Mouse (Mus musculus) C2C12 (cell line): ENCODE results near the gene Gch1. TPM values are rescaled to one million over a fixed set of nuclear protein-coding genes. Genes with fewer than 3 reads are reported as not detected.
"Not testable (repeated sequence)": the region's sequence is repeated elsewhere in the genome, so short reads cannot be mapped to it uniquely, and the experiment has no call there.

Source experiments
- H3K27me3 ChIP-seq: one replicate; pipeline ENCODE4 v1.6.1; 2011; ENCODE audit not compliant: control insufficient read depth, insufficient read depth, insufficient read length
- H3K36me3 ChIP-seq: one replicate; pipeline ENCODE4 v1.6.1; 2011; ENCODE audit not compliant: control insufficient read depth, insufficient read depth
- H3K4me3 ChIP-seq: one replicate; pipeline ENCODE4 v1.5.1; 2011; ENCODE audit warnings: mild to moderate bottlenecking, control low read depth; ENCODE audit not compliant: poor library complexity, insufficient read depth, severe bottlenecking
- H3K79me2 ChIP-seq: one replicate; pipeline ENCODE4 v1.6.1; 2011; ENCODE audit not compliant: control insufficient read depth, insufficient read depth
- H3K79me3 ChIP-seq: one replicate; pipeline ENCODE4 v1.6.1; 2011; ENCODE audit warnings: low read depth, control low read depth
- H3ac ChIP-seq: one replicate; pipeline ENCODE3; 2011; ENCODE audit warnings: low read depth; ENCODE audit not compliant: control insufficient read depth, insufficient read length
- CEBPB ChIP-seq: IDR thresholded peaks from one replicate; pipeline ENCODE4 v1.6.1; 2011; ENCODE audit warnings: low read depth, mild to moderate bottlenecking, control low read depth, moderate library complexity
- CTCF ChIP-seq: IDR thresholded peaks from one replicate; pipeline ENCODE4 v1.5.1; 2011; ENCODE audit not compliant: control insufficient read depth, insufficient read depth, insufficient read length
- FOSL1 ChIP-seq: IDR thresholded peaks from one replicate; pipeline ENCODE4 v1.8.0; 2011; ENCODE audit warnings: mild to moderate bottlenecking, low read length; ENCODE audit not compliant: poor library complexity, insufficient read depth, severe bottlenecking
- MAX ChIP-seq: IDR thresholded peaks from one replicate; pipeline ENCODE4 v1.6.1; 2011; ENCODE audit warnings: mild to moderate bottlenecking, control low read depth
- MYOD1 ChIP-seq: IDR thresholded peaks from one replicate; pipeline ENCODE4 v1.6.1; 2011; ENCODE audit warnings: low read depth; ENCODE audit not compliant: control insufficient read depth, insufficient read length
- MYOG ChIP-seq: IDR thresholded peaks from one replicate; pipeline ENCODE4 v1.6.1; 2011; ENCODE audit not compliant: control insufficient read depth, insufficient read length; ENCODE audit errors: extremely low read depth
- USF1 ChIP-seq: IDR thresholded peaks from one replicate; pipeline ENCODE4 v1.6.1; 2011; ENCODE audit warnings: low read depth, mild to moderate bottlenecking, control low read depth, moderate library complexity
- polyA plus RNA-seq: library from polyadenylated mRNA; unstranded; fragments of >200 nt; fragmentation: generic; extraction: Trizol; gene quantifications from one replicate; pipeline ENCODE4 v1.2.1, GENCODE M21; 2012; ENCODE audit warnings: missing spikeins

The Gch1 gene
- polyA plus RNA-seq, 1 experiment, result 9.6 TPM

DNA sequence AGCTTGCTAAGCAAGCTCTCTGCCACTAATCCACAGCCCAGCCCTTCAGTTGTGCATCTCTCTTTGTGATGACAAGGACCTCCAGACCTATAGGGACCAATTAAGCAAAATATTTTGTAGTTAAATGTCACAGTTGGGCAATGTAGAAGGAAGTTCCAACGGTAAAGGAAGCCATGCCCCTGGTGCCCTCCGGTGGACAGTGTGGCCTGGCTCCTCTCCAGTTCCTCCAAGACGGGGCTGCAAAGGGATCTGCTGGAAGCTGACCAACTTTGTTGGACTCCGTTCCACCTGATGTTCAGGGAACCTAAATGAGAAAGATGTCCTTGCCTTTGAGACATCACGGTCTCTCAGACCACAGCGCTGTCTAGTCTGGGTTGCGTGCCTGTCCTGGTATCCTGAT is 71.7 kb downstream of the Gch1 start:
- Histone ChIP-seq H3K79me3 (no peaks in the 10 kb centered on the region), H3K27me3 (no peaks in the 10 kb centered on the region), H3ac (no peak overlapping the region), H3K36me3 (no peaks in the 10 kb centered on the region), H3K79me2 (no peaks in the 10 kb centered on the region), H3K4me3 (no peak overlapping the region)
- TF ChIP-seq MYOG (no peak), CTCF (no peak), MAX (no peak)

DNA sequence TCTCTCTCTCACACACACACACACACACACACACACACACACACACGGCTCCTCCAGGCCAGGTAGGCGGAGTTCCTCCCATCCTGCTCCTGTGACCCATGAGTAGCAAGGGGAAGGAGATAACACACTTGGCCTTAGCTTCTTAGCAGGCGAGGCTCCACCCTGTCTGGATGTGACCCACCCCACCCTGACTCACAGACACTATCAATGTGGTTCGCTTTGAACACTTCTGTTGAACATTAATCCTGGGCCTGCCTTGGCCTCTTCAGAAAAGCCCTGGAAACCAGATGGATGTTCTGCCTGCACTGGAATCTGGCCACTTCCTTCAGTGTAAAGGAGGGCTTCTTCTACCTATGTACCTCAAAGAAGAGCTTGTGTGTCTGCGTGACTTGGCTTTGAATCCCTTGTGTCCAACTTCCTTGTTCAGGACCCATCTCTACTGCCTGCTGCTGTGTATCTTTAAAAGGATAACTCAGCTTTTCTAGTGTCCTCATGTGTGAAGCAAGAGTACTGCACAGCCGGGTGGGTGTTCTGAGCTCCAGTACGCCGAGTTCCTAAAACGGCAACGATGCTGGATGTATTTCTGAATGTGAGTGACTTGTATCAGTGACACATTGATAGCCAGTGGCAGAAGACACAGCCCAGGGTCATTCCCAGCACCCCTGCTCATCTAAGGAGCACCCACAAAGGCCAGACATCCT is 73.0 kb downstream of the Gch1 start:
- no peaks in the 10 kb centered on the region for H3K79me2 ChIP-seq
- H3K4me3 ChIP-seq, result no peak overlapping the region
- no peaks in the 10 kb centered on the region for H3K27me3 ChIP-seq
- no peak overlapping the region for H3ac ChIP-seq
- TF ChIP-seq MYOG, result no peak
- no peak for TF ChIP-seq MYOD1
- TF ChIP-seq CEBPB, result no peak
- TF ChIP-seq USF1, result no peak
- no peak for TF ChIP-seq FOSL1
- TF ChIP-seq MAX, result no peak
- TF ChIP-seq CTCF, result no peak
- no peaks in the 10 kb centered on the region for H3K79me3 ChIP-seq
- H3K36me3 ChIP-seq, result no peaks in the 10 kb centered on the region

DNA sequence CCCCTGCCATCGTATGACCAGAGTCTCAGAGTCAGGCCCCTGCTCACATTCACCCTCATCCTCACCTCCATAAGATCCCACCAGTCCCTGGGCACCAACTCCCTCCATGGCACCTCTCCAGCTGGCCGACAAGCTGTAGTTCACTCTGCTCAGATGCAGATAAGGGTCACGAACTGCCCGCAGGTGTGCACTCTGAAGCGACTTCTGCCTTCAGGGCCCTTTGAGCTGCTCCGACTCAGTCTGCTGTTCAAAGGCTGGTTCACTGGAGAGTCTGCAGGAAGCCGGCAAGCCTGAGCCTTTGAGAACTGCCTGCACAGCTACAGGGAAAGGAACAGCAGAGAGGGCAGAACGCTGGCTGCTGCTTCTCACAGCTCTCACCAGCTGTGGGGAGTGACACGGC is 74.1 kb downstream of the Gch1 start:
- no peaks in the 10 kb centered on the region for H3K79me2 ChIP-seq
- H3K36me3 ChIP-seq, result no peaks in the 10 kb centered on the region
- H3K27me3 ChIP-seq, result no peaks in the 10 kb centered on the region
- TF ChIP-seq USF1 (no peak), MYOD1 (no peak), CEBPB (no peak), FOSL1 (no peak), CTCF (no peak), MYOG (no peak), MAX (no peak)
- no peak overlapping the region for H3K4me3 ChIP-seq
- no peak overlapping the region for H3ac ChIP-seq
- H3K79me3 ChIP-seq, result no peaks in the 10 kb centered on the region

DNA sequence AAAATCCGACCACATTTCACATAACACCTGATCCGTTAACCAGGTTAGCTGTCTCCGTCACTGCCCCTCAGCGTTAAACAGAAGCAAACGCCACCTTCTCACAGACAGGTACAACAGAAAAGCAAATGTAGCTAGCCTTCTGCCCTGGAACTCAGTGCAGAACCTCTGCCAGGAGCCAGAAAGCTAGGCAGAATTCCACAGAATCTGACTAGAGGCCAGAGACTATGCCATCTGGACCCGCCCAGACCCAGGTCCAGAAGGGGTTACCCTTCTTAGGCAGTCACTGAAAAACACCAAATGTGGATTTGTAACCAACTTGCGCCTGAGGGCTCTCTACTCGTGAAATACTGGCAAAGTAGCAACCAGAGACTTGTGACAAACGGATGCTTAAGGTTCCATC is 77.9 kb downstream of the Gch1 start:
- H3K36me3 ChIP-seq, result no peaks in the 10 kb centered on the region
- H3K27me3 ChIP-seq, result no peaks in the 10 kb centered on the region
- H3K79me2 ChIP-seq, result no peaks in the 10 kb centered on the region
- no peak overlapping the region for H3K4me3 ChIP-seq
- no peak for TF ChIP-seq FOSL1
- no peak for TF ChIP-seq CTCF
- TF ChIP-seq MAX, result no peak
- TF ChIP-seq MYOD1, result no peak
- no peak for TF ChIP-seq MYOG
- no peak for TF ChIP-seq USF1
- TF ChIP-seq CEBPB, result no peak
- no peaks in the 10 kb centered on the region for H3K79me3 ChIP-seq
- no peak overlapping the region for H3ac ChIP-seq

DNA sequence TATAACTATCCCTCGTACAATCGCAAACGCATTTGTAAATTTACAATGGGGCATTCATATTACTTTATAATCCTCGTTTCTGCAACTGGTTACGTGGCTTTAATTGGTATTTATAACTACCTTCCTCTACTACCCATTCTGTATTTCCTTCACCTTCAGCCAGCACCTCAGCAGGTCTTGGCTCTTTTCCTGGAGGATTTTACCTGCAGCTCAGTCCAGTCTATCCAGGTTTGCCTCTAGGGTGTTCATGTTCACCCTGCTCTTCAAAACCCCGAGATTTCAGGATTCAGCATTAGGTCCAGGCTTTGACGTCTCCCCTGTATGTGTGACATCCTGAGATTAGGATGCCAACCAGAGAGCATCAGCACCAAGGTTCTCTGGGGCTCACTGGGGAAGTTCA is 78.8 kb downstream of the Gch1 start:
- H3K36me3 ChIP-seq, H3K4me3 ChIP-seq, H3K79me3 ChIP-seq, H3K79me2 ChIP-seq, H3K27me3 ChIP-seq, H3ac ChIP-seq: not testable (repeated sequence)

DNA sequence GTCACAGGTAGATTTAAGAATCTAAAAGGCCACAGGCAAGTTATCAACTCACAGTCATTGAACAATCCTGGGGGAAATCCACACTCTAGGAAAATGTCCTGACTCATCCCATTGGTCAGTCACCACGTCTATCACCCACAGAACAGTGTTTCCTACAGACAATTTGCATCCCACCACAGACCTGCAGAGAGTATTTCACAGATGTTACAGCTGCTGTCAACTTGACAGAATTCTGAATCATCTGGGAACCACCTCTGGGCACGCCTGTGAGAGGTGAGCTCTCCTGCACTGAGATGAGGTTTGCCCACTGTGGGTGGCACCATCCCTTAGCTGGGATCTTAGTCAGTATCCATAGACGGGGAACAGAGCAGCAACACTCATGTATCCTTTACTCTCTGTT is 81.8 kb downstream of the Gch1 start:
- Histone ChIP-seq H3K36me3 (peaks cover 8% of the 10 kb centered on the region), H3ac (no peak overlapping the region), H3K79me2 (no peaks in the 10 kb centered on the region), H3K4me3 (no peak overlapping the region), H3K79me3 (no peaks in the 10 kb centered on the region), H3K27me3 (no peaks in the 10 kb centered on the region)
- TF ChIP-seq MAX (no peak), MYOG (no peak), CEBPB (no peak)
